Comparison of ENCODE assay signal across 9 mouse cellular contexts in genomic region chr2:33318491-33318964, GRCm38 (mm10). TPM values are rescaled to one million over a fixed set of nuclear protein-coding genes. Genes with fewer than 3 reads are reported as not detected.
DNase-seq lines count a peak whose midpoint lies in the region; ATAC-seq and TF ChIP-seq lines count a peak whose summit lies in the region.
"Had no signal": no experiment of that assay in that cellular context is flagged by ENCODE, and none has a peak within 500 bp of the region (broad histone marks: within the 10 kb centered on the region; RNA-seq: fewer than 3 reads in every experiment).

No protein-coding gene starts in this region.

- H3K9me3 ChIP-seq in lung, embryonic 14.5 days (ENCODE audit: low read depth, low read length), result no peaks in the 10 kb centered on the region
- H3K9me3 ChIP-seq: liver, embryonic 15.5 days had no signal

- no peak for ATAC-seq in lung, embryonic 14.5 days (ENCODE audit: insufficient read depth)

- WGBS in lung, embryonic 14.5 days, result 59% methylated on average over 8 of the region's 8 CpGs
- WGBS in lung, adult 2 months, result 55% methylated on average over 8 of the region's 8 CpGs

- no peak for TF ChIP-seq POLR2A in lung, adult 2 months (IDR thresholded peaks at IDR 0.05; ENCODE audit: borderline replicate concordance, extremely low read depth, low read depth, low read length)

- no peaks in the 10 kb centered on the region for H3K27me3 ChIP-seq in lung, embryonic 14.5 days (ENCODE audit: insufficient read depth, low read length)
- H3K27me3 ChIP-seq: liver, embryonic 15.5 days had no signal

- peak; percentile 27 for DNase-seq in lung, embryonic 14.5 days
- DNase-seq in lung, adult 2 months, result no peak
- DNase-seq in cerebellum, adult 8-10 months, result peak; percentile 74
- DNase-seq in layer of hippocampus, adult 2 months (ENCODE audit: low spot score in 2 of 2), result no peak
- peak; percentile 55 to 69 for DNase-seq in right cerebral cortex, postnatal 10 days (ENCODE audit: low spot score in 2 of 2)
- DNase-seq in neural tube, embryonic 10.5 days (ENCODE audit: extremely low spot score, low spot score), result no peak
- no peak for DNase-seq in gastrocnemius, adult 18-20 months (ENCODE audit: low spot score)
- DNase-seq: midbrain, embryonic 14.5 days had no signal

- H3K4me1 ChIP-seq in lung, embryonic 14.5 days (ENCODE audit: insufficient read depth), result no peaks in the 10 kb centered on the region; the same call in 1 of the 2 replicates
- no peaks in the 10 kb centered on the region for H3K4me1 ChIP-seq in lung, adult 2 months (ENCODE audit: control insufficient read depth, insufficient read depth, low read length)
- H3K4me1 ChIP-seq: liver, embryonic 15.5 days had no signal

- H3K4me3 ChIP-seq in lung, embryonic 14.5 days (ENCODE audit: low read depth, low read length), result no peak overlapping the region
- H3K4me3 ChIP-seq in lung, adult 2 months (replicated peaks; ENCODE audit: extremely low read depth, low read depth, low read length), result no peak overlapping the region
- no peak overlapping the region for H3K4me3 ChIP-seq in layer of hippocampus, adult 2 months
- H3K4me3 ChIP-seq: liver, embryonic 15.5 days had no signal

- H3K27ac ChIP-seq in lung, embryonic 14.5 days (ENCODE audit: low read depth), result no peak overlapping the region
- H3K27ac ChIP-seq in layer of hippocampus, adult 2 months, result peak overlapping the region; percentile 43; the same call in 1 of the 2 replicates
- H3K27ac ChIP-seq: liver, embryonic 15.5 days had no signal

- H3K9ac ChIP-seq in lung, embryonic 14.5 days, result no peak overlapping the region
- H3K9ac ChIP-seq: liver, embryonic 15.5 days had no signal

- H3K4me2 ChIP-seq in lung, embryonic 14.5 days, result no peak overlapping the region
- H3K4me2 ChIP-seq: liver, embryonic 15.5 days had no signal

- TF ChIP-seq CTCF in lung, embryonic 14.5 days (IDR thresholded peaks at IDR 0.05; ENCODE audit: low read depth), result no peak
- TF ChIP-seq CTCF in lung, adult 2 months (IDR thresholded peaks at IDR 0.05; ENCODE audit: insufficient read depth, low read length), result no peak
- TF ChIP-seq CTCF in layer of hippocampus, adult 2 months (conservative IDR thresholded peaks at IDR 0.05), result no peak

- no peaks in the 10 kb centered on the region for H3K36me3 ChIP-seq in lung, embryonic 14.5 days (ENCODE audit: insufficient read depth)
- H3K36me3 ChIP-seq: liver, embryonic 15.5 days had no signal

RNA-seq across cellular contexts. Expression of gene Ralgps1, which starts 52.8 kb away (rescaled TPM):
- polyA plus RNA-seq in lung, embryonic 14.5 days (2014; fragmentation: Nextera tagmentation; extraction: Ambion mirVana), result 5.0 and 6.1 TPM in 2 replicates
- 4.7 and 5.9 TPM in 2 replicates for polyA plus RNA-seq in lung, adult 2 months (2012; rRNA removed)
- total RNA-seq in layer of hippocampus, adult 2 months (2021), result 10 to 100 TPM; 68.2 TPM
- 1 to 10 TPM; 2.0 to 3.3 TPM for total RNA-seq in gastrocnemius, adult 18-20 months (2021)

Comparison
In these comparisons a context has a peak if more than half of its experiments do, and no peak if none do; other contexts are left out.
1. DNase-seq: peak in lung, embryonic 14.5 days (single experiment), cerebellum, adult 8-10 months (single experiment) and right cerebral cortex, postnatal 10 days (2 of 2); none in lung, adult 2 months (single experiment), layer of hippocampus, adult 2 months (0 of 2), neural tube, embryonic 10.5 days (single experiment) and gastrocnemius, adult 18-20 months (single experiment).
2. RNA of gene Ralgps1, which starts 52.8 kb away (total RNA-seq): 68.2 TPM in layer of hippocampus, adult 2 months; 2.0 to 3.3 TPM in gastrocnemius, adult 18-20 months; every median in the first group is over 10 times any median in the second.